Mouse (Mus musculus) CH12F3 (cell line): Measurements from ENCODE around the gene Nacc1.
"Not testable (repeated sequence)": the region's sequence is repeated elsewhere in the genome, so short reads cannot be mapped to it uniquely, and the experiment has no call there.

ENCODE experiments used
- in situ Hi-C: fragments of 300-500 bp; cut with MboI; formaldehyde crosslinking; loops from 2 replicates; pipeline ENCODE4 v1.14.3; 2020; ENCODE audit warnings: low sequenced_read_pairs

Nacc1 gene

DNA sequence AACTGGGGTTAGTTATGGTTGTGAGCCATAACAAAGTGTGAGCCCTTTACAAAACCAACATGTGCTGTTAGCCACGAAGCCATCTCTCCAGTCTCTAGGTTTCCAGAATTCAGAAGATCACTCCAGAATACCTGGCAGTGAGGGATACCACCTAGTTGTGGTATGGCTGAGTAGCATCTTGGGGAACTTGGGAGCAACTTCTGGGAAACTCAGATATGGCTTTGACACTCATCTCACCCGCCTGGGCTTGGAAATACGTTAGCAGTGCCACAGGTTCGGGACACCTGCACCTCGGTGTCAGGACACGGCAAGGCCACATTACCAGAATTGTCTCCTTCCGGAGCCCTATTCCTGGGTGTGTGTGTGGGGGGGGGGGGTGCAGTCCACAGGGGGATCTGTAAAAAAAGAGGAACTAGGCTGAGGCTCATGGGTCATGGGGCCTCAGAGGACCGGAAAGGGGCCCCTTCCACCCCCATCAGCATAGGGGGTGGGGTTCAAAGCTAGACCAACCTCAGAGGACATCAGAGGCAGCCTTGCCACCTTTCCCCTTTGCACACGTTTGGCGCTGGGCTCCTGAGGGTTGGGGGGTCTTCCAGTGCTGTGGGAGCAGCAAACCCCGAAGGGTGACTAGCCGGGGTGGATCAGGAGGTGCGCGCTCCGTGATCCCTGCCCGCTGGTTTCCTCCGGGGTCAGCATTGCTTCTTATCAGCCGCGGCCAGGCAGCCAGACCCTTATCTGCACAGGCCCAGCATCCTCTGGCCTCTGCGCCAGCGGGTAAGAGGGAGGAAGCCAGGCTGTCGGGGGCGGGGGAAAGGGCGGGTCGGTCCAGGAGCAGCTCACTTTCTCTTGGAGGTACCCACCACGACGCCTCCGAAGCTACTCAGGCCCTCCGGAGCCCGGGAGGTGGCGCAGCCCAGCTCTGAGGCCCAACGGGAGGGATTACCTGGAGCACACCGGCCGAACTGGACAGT, 13.6 kb upstream of the Nacc1 start, which contains the start of gene Lyl1:
Lyl1 (plus strand) TSS at position 517 of the 971 bp plus-strand sequence.
- in situ Hi-C loops = no loop called here

DNA sequence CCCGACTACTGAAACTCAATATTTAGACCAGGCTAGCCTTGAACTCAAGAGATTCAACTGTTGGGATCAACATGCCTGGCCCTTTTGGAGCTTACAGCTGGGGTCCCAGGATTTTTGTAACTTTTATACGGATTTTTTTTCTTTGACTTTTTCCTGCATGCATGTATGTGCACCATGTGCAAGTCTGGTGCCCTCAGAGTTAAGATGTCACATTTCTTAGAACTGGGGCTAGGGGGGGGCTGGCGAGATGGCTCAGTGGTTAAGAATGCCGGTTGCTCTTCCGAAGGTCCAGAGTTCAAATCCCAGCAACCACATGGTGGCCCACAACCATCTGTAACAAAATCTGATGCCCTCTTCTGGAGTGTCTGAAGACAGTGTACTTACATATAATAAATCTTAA, 12.9 kb upstream of the Nacc1 start:
- in situ Hi-C loops = no loop called here

DNA sequence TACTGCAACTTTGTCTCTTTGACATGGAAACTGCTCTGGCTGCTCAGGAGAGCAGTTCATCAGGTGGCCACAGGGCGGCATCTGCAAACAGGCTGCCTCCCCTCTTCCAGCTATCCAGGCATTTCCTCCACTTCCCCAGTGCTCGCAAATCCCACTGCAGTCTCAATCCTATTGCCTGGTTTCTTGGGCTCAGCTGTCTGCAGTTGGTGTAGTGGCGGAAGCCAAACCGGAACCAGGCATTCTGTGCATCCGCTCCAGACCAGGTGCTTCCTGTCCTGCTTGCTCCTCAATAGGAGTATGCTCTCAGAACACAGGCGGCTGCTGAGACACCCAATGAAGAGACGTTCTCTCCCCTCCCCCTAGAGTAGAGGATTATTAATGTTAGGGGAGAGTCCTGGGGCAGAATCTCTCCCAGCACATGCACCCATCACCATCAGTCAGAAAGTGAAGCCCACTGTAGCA, 12.2 kb upstream of the Nacc1 start:
- in situ Hi-C loops = no loop called here

DNA sequence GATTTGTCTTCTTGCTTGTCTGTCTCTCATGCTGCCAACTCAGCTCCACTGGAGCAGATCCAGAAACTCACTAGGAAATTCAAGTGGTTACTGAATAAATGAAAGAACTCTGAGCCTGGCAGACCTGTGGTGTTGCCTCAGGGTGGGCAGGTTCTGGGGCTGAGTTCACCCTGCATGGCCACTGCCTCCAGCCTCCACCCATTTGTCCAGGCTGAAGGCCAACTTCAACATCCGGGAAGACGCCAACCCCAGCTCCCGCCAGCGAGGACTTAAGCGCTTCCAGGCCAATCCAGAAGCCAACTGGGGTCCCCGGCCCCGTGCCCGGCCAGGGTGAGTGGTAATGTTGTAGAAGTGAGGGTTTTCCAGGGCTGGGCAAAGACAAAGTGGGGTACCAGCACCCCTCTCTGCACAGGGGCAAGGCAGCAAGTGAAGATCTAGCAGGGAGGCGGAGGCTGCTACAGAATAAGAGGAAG, 11.3 kb upstream of the Nacc1 start:
- in situ Hi-C loops = no loop called here

DNA sequence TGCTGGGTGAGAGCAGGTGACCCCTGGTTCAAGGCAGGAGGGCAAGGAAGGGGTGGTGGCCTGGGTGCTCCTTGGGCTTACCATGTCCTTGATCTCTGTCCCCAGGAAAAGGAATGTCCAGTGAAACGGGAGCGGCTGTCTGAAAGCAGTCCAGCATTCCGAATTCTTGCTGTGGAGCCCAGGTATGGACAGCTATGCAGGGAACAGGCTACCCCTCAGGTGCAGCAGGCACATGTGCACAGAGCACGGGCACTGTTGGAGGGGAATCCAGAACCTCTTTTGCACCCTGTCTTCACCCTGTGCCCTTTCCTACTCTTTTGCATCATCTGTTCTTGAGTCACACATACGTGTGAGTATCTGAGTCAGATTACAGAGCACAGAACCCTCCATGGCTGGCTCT, 10.6 kb upstream of the Nacc1 start:
- in situ Hi-C loops = no loop called here

DNA sequence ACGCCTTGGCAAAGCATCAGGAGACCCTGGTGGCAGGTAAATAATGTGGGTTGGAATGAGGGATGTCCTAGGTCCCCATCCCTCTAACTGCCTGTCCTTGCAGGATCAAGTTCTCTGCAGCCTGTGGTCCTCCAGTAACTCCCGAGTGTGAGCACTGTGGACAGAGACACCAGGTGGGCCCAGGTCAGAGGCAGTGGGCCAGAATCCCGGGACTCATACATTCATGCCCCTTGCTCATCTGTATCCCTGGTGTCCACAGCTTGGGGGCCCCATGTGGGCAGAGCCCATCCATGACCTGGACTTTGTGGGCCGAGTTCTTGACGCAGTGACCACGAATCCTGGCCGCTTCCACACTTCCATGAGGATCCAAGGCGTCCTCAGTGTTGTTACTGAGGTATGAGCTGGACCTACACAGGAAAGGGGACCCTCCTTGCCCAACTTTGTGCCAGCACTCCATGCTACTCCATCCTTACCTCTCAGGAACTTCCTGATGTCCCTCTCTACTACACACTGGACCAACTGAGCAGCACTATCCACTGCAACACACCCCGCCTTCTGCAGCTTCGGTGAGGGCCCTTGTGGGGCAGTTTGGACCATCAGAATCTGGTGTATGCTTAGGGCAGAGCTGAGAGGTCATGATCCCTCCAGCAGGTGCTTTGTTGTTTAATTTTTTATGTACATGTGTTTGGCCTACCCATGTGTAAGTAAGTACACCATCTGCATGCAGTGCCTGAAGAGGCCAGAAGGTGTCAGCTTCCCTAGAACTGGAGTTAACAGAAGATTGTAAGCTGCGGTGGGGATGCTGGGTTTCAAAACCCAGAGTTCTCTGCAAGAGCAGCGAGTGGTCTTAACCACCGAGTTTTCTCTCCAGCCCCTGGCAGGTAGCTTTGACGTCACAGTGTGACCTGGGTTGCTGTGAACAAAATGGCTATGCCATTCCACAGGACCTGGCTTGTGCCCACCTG, 9.8 kb upstream of the Nacc1 start:
- in situ Hi-C loops = no loop called here

DNA sequence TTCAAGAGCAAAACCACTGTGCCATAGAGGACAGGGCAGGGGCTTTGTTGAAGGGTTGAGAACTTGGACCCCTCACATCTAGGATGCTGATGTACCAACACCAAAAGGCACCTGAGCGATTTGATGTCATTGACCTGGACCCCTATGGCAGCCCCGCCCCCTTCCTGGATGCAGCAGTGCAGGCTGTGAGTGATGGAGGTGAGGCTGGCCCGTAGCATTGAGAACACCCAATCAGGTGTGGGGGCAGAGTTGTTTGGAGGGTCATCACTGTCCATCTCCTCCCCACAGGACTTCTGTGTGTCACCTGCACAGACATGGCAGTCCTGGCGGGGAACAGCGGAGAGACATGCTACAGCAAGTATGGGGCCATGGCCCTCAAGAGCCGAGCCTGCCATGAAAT, 7.5 kb upstream of the Nacc1 start:
- in situ Hi-C loops = no loop called here

DNA sequence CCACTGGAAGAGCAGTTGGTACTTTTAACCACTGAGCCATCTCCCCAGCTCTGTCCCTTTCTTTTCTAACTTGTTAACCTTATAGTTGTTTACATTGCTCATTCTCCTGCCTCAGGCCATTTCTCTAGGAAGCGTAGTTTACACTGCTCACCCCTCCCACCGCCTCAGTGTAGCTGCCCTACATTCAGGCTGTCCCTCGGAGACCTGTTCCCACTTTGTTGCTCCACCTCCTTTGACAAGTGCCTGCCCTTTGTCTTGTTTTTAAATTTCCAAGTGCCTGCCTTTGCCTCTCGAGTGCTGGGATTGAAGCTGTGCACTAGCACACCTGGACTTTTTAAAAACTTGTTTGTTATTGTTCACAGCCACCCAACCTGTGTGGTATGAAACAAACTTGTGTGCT, 5.7 kb upstream of the Nacc1 start:
- in situ Hi-C loops = no loop called here

DNA sequence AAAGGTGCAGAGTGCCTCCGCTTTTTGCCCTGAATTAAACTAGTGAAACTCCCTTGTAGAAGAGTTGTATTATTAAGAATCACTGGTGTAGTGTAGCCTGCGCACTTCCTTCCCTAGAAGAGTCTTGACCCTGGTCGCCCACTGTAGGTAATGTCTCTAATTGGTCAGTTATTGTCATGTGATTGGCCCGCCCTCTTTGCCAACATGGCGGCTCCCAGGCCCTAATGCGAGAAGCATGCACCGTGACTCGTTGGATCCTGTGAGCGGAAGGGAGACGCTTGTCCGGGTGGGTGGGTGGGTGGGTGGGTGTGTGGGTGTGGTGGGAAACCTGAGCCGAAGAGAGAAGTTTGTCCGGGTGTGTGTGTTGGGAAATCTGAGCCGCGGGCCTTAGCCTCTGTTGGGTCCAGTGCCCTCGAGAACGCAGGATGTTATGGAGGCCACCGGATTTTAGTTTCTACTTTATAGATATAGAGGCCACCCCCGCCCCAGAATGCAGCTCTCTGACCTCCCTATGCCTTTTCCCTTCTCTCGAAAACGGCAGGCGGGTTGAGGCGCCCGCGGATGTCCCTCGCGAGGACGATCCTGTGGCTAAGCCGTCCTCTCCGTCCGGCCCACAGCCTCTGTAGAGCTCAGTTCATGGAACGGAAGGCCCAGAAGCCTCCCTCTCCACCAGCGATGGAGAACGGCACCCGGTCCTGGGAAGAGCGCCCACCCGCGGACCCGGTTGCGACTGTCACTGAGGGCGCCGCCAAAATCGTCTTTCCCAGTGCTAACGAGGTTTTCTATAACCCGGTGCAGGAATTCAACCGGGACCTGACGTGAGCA, 1.6 kb upstream of the Nacc1 start:
- in situ Hi-C loops = no loop called here

DNA sequence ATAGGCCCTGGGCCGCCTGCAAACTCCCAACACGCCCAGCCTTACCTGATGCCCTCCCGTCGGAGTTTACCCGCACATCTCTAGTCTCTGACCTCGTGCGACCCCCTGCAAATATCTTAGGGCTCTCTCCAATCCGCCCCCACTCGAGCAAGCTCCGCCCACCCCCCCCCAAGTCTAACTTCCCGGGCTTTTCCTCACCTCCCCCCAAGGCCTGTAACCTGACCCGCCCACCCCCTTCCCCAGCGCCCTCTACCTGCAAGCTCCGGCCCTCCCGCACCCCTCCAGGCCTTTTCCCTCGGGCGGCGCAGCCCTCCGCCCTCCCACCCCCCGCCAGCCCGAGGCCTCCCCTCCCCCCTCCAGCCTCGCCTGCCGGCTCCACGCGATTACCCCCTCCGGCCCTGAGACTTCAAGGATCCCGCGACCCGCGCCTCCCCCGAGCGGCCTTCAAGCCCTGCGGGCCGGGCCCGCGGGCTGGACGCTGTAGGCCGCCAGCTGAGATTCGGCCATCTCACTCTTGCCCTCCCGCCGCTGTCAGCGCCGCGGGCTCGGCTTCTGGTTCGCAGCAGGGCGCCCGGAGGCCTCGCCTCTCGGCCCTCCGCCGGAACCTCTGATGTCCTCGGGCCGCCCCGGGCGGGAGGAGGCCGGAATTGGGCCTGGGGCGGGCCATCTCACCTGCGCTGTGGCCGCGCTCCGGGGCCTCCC, 508 bp downstream of the Nacc1 start:
- in situ Hi-C loops = no loop called here

DNA sequence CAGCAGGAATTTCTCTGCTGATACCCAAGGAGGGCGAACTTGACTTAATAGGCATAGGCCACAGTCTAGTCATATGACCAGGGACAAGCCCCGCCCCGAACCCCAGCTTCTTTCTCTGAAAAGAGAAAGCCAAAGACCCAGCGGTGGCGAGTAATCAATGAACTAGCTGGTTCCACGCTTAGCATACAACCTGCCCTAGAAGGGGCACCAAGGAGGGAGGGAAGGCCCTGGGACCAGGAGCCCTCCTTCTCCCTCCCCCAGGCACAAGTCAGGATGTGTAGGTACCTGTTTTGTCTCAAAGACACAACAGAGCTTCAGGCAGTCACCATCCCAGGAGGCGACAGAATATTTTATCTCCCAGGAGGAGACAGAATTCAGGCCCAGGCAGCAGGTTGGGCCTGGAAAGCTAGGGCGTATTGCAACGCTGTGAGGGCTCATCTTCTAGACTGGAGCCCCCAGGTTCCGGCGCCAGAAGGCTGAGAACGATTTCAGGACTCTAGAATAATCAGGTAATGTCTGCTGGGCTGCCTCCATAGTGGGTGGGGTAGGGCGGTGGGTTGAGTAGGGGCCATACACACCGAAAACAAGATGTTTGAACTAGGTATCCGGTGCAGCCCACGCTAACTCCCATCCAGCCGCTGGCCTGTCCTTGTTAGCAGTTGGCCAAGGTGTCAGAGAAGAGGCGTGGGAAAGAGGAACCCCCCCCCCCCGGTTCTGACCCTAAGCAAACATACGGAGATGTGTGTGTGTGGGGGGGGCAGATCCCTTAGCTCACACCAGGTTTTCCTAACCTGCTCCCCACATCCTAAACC, 1.3 kb downstream of the Nacc1 start, which contains the start of gene Trmt1:
Trmt1 (plus strand) TSS at position 117 of the 812 bp plus-strand sequence.
- in situ Hi-C loops = no loop called here

DNA sequence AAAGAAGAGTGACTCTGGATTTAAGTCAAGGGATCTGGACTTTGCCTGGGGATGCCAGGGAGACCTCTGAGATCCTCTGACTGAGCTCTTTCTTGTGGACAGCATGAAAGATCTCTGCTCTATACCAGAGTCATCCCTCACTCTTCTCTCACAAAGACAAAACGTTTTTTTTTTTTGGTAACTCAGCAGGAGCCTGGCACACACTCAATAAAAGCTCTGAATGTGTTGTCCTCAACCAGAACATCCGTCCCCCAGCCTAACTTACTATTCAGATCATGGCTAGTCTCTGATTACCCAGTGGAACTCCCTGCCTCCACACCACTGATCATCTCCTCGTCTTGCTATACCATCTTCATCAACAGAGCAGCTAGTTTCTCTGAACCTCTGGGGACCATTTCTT, 3.1 kb downstream of the Nacc1 start:
- in situ Hi-C loops = no loop called here

DNA sequence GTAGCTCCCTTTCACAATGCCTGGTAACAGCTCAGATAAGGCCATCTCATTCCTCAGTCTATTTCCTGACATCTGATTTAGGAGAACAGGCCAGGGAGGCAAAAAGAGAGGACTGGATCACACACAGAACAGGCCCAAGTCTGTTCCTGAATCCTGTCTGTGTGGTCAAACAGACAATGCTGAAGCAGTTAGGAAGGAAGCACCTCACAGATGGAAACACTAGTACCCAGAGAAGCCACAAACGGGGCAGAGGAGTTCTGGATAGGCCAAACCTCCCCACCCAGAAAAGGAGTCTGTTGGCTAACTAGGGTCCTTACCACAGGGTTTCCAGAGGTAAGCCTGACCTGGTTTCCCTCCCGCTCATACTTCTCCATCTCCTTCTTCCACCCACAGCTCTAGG, 5.4 kb downstream of the Nacc1 start:
- in situ Hi-C loops = no loop called here

DNA sequence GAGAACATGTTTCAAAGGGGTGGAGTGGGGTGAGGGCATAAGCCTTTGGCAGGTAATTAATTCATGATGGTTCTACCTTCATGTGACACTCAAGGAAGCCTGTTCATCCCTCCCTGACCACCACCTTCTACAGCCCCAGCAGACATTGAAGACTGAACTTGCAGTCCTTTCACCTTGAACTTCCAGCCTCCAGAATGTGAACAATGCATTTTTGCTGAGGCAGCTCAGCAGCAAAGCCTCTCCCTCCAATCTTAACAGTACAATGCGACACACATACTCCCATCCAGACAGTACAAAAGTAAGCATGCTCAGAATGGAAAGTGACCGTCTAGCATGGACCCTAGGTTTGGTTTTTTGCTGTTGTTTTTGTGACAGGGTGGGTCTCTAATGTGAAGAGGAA, 6.2 kb downstream of the Nacc1 start:
- in situ Hi-C loops = no loop called here

DNA sequence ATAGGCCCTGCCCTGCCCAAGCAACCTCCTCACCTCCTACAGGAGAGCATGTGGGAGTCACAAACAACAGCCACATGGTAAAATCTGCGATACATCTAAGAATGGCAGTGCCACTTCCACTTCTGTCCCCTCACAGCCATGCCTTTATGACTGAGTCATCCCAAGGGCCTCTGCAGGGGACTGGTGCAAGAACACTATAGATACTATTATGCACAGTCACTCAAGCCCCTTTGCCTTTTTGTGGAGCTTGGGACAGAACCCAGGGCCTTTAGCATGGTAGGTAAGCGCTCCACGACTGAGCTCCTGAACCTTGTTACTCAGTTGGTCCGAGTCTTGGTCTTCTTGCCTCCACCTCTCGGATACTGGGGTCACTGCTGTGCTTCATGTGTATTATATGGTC, 10.4 kb downstream of the Nacc1 start:
- in situ Hi-C loops = no loop called here

DNA sequence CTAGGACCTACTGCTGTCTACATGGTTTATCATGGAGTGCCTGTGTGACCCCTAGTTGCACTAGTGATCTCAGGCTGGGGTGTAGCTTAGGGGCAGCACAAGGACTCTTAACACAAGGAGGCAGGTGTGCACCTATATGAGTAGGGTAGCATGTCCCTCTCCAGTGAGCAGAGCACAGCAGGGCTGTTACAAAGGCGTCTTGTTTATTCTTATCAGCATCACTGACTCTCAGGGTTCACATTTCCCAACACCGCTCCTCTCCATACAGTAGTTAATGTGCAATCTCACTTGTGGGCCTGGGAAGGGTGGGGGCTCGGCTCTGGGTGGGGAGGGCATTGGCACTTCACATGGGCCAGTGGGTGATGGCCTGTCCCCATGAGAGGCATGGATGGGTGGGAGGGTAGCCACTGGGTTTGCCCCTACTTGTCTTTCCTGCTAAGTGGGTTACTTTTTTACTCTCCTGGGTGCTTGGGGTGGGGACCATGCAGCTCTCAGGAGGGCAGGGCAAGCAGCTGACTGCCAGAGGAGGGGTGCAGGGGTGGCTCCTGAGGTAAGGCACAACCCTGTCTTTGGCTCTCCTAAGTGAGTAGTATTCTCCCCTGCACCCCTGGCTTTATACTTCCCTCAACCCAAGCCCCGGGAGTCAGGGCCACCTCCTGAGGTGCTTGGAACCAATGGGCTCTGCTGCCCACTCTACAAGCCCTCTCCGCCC, 17.2 kb downstream of the Nacc1 start:
- in situ Hi-C loops = not testable (repeated sequence)

DNA sequence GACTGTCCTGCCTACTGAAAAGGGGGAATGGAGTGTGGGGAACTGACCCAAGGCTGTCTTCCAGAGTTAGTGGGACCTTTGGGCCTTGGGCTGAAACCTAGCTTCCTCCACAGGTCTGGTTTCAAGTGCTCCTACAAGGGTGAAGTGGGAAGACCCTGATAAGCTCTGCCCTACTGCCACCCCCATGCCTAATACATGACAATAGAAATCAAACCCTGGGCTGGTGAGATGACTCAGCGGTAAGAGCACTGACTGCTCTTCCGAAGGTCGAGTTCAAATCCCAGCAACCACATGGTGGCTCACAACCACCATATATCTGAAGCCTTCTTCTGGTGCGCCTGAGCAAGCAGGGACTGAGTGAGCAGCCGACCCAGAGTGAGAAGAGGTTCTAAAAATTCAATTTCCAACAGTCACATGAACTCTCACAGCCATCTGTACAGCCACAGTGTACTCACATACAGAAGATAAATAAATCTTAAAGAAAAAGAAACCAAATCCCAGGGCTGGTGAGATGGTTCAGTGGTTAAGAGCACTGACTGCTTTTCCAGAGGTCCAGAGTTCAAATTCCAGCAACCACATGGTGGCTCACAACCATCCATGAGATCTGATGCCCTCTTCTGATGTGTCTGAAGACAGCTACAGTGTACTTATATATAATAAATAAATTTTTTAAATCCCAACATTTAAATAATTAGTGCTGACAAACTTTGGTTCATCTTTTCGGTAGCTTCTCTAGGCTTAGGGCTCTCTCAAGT, 18.8 kb downstream of the Nacc1 start:
- in situ Hi-C loops = no loop called here

DNA sequence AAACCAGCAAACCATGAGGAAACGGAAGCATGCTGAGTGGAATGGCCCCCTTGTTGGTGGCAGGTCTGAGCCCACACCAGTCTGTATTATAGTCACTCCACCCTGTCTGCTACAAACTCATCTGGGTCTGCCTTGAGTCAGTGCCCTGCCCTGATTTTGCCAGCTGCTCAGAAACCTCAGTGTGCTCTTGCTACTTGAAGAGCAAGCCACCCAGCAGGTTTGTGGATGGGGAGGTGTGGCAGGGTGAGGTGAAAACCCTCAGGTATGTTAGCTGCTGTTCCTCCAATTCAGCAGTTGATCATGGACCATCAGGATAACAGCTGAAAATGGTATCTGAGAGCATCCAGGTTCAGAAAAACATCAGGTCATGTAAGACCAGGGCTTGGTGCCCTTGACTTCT, 19.6 kb downstream of the Nacc1 start:
- in situ Hi-C loops = no loop called here
